Mouse (Mus musculus) mouse embryonic stem cell (cell line): Measurements from ENCODE around the gene Ccdc14.
"Not testable (repeated sequence)": the region's sequence is repeated elsewhere in the genome, so short reads cannot be mapped to it uniquely, and the experiment has no call there.

Source experiments
- in situ Hi-C, 2 experiments: fragments of 300-500 bp; cut with MboI; formaldehyde crosslinking; loops; 1 replicate in 1 of 2; 3 replicates in 1 of 2; pipeline ENCODE4 v1.14.3; 2019 to 2020; ENCODE audit warnings: low sequenced_read_pairs in 2 of 2, low pct_unique_long_range_greater_than_20kb in 1 of 2, mixed read lengths in 1 of 2; ENCODE audit not compliant: unreplicated experiment in 1 of 2

The Ccdc14 gene

GRCm38 (mm10) chr16:34690334-34691144, at the start of gene Ccdc14:
TSS of gene Ccdc14 (plus strand) at chr16:34690616.
- in situ Hi-C loops, result no loop called here

GRCm38 (mm10) chr16:34643511-34644259, 46.7 kb upstream of the Ccdc14 start:
- in situ Hi-C loops, result no loop called here

- in situ Hi-C loops, result no loop called here
Observed at GRCm38 (mm10) chr16:34649621-34650020, 40.8 kb upstream of the Ccdc14 start, which contains the start of gene Ropn1. TSS of gene Ropn1 (plus strand) at chr16:34649921.

GRCm38 (mm10) chr16:34653023-34653422, 37.4 kb upstream of the Ccdc14 start:
- in situ Hi-C loops, result no loop called here

- in situ Hi-C loops, result not testable (repeated sequence)
Observed at GRCm38 (mm10) chr16:34657566-34657965, 32.9 kb upstream of the Ccdc14 start.

- in situ Hi-C loops, result no loop called here
Observed at GRCm38 (mm10) chr16:34657983-34658382, 32.4 kb upstream of the Ccdc14 start.

- in situ Hi-C loops, result no loop called here
Observed at GRCm38 (mm10) chr16:34658388-34658787, 32.0 kb upstream of the Ccdc14 start.

GRCm38 (mm10) chr16:34664553-34664952, 25.9 kb upstream of the Ccdc14 start:
- in situ Hi-C loops, result no loop called here

- in situ Hi-C loops, result no loop called here
Observed at GRCm38 (mm10) chr16:34667031-34667726, 23.2 kb upstream of the Ccdc14 start.

GRCm38 (mm10) chr16:34668341-34668740, 22.1 kb upstream of the Ccdc14 start:
- in situ Hi-C loops, result no loop called here

- in situ Hi-C loops, result no loop called here
Observed at GRCm38 (mm10) chr16:34671966-34672365, 18.4 kb upstream of the Ccdc14 start.

GRCm38 (mm10) chr16:34672822-34673221, 17.6 kb upstream of the Ccdc14 start:
- in situ Hi-C loops, result no loop called here

- in situ Hi-C loops, result no loop called here
Observed at GRCm38 (mm10) chr16:34674365-34674764, 16.1 kb upstream of the Ccdc14 start.

- in situ Hi-C loops, result no loop called here
Observed at GRCm38 (mm10) chr16:34681823-34682222, 8.6 kb upstream of the Ccdc14 start.

- in situ Hi-C loops, result no loop called here
Observed at GRCm38 (mm10) chr16:34689879-34690278, 537 bp upstream of the Ccdc14 start.

- in situ Hi-C loops, result no loop called here
Observed at GRCm38 (mm10) chr16:34691156-34691555, 740 bp downstream of the Ccdc14 start.

GRCm38 (mm10) chr16:34694477-34694876, 4.1 kb downstream of the Ccdc14 start:
- in situ Hi-C loops, result no loop called here

GRCm38 (mm10) chr16:34698721-34699120, 8.3 kb downstream of the Ccdc14 start:
- in situ Hi-C loops, result not testable (repeated sequence)

GRCm38 (mm10) chr16:34700165-34700827, 9.9 kb downstream of the Ccdc14 start:
- in situ Hi-C loops, result no loop called here
